Mouse (Mus musculus) kidney, postnatal 4 days (tissue): ENCODE results near the gene Eif4b.

Source experiments
- DNase-seq, 2 experiments: peaks; one replicate each; pipeline ENCODE4 v3.0.0; 2021; ENCODE audit warnings: mixed read lengths in 2 of 2

Eif4b gene

DNA sequence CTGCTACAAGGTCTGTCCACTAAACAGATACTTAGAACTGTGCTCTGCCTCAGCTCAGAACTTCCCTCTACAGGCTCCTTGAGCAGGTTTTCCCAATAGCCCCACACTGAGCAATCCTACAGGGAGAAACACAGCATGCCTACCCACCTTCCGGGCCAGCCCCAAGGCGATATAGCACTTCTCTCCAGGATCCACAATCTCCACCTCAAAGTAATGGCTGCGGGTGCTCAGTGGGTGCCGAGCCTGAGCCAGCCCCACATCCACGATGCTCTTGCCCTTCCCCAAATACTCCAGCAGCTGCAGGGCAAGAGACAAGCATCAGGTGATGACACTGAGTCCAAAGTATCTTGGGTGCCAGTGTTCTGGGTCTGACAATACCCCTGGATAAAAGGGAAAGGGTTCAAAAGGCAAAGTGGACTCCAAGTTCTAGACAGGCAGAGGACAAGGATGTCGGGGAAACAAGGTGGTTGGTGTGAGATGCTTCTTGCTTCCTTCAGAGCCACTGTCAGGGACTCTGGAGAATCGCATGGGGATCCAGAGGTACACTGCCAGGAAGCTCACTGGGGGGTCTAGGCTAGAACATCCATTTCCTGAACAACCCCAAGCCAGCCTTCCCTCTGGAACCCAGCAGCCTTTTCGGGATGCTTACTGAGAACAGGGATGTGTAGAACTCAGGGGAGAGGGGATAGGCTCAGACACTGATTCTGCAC, 45.7 kb downstream of the Eif4b start:
- no peak for DNase-seq

DNA sequence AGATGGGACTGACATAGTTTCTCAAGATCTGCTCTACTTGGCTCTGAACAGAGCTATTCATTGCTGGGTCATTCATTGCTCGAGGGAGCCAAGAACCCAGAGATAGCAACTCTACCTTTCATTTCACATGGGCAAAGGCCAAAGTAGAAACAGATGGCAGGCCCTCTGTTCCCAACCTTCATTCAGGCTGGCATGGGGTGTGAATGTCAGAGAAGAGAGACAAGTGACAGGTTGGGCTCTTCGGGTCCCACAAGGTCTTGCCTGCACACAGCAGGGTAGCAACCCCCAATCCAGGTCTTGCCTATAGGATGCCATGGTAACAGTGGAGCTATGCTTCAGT, 46.2 kb downstream of the Eif4b start:
- DNase-seq = no peak

DNA sequence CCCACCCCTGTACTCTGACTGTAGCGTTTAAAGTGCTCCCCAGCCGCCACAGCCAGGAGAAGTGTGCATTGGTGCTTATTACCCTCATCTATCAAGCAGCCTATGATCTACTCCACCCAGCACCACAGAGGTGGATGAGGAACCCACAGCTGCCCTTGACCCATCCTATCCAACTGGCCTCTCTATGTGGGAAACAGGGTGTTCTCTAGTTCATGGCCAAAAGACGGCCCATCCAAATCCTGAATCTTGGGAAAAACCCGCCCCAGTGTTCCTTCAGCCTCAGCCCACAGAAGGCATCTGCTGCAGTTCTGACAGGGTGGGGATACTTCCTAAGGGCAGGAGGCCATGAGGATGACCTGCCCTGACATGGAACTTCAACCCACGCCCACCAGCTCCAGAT, 47.0 kb downstream of the Eif4b start:
- DNase-seq = no peak

DNA sequence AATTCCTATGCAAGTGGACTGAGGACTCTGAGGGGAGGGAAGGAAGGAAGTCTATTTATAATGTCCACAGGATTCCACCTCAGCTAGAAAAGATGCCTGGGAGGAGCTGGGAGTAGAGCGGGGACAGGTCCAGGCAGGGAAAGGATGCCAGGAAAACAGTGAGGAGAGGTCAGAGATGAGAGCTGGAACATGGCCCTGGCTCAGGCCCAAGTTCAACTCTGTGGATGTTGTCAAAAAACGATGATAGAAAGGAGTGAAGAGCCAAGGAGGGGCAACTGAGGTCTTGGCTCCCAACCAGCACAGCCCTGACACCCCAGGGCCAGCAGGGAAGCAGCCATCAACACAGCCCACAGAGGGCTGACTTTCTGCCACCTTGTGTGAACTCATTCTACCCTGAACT, 52.7 kb downstream of the Eif4b start:
- peak; percentile 60 to 67 for DNase-seq

DNA sequence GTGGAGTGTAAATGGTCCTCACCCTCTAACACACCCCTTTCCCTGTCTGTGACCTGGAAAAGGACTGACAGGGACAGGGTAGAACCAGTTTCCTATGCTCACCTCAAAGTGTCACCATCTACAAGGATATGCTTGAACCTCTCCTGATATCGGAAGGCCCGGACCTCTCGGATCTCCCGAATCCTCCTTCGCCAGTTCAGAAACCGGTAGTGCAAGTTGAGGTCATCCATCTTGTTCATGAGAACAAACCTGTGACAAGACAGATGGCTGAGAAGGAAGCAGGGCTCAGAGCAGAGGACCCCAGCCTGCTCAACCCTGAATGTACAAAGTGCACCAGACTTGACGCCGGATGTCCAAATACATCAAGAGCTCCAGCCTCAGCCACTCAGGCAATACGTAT, 59.7 kb downstream of the Eif4b start:
- DNase-seq = no peak

DNA sequence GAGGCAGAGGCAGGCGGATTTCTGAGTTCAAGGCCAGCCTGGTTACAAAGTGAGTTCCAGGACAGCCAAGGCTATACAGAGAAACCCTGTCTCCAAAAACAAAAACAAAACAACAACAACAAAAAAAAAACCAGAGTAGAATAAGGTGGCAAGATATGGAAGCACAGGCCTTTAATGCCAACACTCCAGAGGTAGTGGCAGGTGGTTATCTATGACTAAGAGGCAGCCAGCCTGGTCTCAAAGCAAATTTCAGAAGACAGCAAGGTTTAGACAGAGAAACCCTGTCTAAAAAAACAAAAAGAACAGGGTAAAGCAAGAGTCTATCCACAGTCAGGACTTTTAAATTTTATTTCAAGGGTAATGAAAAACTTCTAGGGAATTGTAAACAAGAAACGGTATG, 61.1 kb downstream of the Eif4b start:
- no peak for DNase-seq

DNA sequence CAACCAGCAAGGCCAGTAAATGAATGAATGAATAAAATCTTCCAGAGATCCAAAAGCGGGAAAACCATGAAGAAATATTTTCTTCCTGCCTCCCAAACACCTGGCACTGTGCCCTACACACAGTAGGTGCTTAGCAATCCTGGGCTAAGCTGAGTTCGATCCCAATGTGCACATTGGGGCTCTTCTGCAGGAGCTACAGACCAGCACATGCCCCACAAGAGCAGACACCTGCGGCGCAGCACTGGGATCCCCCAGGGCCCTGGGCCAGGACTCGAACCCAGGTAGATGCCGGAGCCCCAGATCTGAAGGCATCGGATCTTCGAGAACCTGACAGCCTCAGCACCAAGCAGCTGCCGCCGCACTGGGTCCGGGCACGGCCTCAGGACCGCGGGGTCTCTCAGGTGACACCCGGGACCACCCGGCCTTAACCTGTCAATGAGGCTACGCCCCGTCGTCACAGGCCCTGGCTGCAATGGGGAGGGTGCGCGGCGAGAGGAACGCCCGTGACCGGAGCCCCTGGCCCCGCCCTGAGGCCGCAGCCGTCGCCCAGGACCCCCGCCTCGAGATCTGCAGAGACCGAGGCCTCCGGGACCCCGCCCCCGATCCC, 62.1 kb downstream of the Eif4b start:
- peak in 1 of 2 experiments; percentile 43 for DNase-seq

DNA sequence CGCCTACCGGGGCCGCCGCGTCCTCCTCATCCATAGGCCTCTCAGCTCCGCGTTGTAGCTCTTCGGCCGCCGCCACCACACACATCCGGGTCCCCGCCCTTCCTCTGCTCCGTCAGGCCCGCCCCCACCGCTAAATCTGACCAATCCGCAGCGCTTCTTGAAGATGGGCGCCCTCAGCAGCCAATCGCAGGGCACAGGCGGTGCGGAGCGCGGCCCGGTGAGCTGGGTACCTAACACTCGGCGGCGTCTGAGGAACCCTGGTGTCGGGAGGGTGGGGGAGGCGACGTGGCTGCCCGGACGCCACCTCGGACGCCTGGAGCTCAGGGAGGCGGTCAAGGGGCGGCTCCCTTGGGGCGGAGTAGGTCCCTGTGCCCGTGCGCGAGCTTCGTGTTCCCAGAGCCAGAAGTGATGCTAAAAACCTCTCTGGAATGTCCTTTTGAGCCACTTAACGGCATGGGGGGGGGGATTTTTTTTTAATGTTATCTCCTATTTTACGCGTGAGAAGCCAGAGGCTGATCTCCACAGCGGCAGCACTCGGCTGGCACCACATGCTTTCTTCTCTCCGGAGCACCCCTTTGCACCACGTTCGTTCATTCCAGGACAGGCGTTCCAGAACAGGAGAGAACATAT, 62.7 kb downstream of the Eif4b start, which contains the start of gene Spryd3:
Gene Spryd3 (minus strand): TSS at position 106 of the 630 bp plus-strand sequence.
- DNase-seq = peak; percentile 96 to 97

DNA sequence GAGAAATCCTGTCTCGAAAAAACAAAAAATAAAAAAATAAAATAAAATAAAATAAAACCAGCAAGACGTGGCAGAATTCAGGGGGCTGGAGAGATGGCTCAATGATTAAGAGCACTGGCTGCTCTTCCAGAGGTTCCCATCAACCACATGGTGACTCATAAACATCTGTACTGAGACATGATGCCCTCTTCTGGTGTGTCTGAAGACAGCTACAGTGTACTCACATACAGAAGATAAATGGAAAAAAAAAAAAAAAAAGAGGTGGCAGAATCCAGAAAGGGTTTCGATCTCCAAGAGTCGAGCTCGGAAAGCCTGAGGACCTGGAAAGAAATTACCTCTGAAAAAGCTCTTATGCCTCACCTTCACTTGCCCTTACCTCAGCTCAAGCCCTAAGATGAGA, 67.5 kb downstream of the Eif4b start:
- no peak for DNase-seq

DNA sequence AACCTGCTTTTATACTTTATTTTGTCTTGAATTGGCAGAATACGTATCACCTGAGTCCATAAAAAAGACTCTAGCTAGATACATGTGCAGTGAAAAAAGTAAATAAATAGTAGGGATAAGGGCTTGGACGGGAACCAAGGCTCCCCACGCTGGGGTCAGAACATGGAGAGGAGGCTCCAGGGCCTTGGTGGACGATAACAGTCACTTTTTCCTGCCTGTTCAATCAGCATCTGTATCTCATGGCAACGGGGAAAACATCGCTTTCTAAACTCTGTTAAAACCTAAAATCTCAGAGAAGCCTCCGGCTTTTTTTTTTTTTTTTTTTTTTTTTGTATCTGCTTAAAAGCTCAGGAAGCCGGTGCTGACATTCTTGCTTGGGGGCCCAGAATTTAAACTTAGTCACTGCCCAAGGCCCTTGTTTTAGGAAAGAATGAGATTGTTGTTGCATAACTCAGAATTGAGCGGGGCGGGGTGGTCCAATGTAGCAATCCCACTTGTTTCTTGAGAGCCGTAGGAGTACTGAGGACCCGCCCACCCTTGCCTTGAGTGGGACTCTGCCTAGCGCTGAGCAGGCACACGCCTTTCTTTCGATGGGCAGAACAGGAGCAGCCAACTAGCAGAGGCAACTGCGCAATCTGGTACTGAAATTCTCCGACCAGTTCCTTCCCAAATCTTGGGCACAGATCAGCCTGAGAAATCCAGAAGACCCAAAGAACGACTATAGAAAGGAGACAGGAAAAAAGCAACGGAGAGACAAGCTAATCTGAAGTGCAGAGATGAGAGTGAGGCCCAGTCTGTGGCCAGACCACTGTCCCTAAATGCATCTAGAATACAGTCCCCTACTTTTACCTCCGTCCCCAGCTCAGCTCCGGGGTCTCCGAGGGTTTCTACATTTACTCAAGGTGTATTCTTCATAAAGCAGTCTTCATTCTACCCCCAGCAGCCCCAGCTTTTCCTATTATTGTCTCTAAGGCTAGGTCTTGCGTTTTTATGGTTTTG, 69.6 kb downstream of the Eif4b start:
- peak; percentile 37 to 60 for DNase-seq

DNA sequence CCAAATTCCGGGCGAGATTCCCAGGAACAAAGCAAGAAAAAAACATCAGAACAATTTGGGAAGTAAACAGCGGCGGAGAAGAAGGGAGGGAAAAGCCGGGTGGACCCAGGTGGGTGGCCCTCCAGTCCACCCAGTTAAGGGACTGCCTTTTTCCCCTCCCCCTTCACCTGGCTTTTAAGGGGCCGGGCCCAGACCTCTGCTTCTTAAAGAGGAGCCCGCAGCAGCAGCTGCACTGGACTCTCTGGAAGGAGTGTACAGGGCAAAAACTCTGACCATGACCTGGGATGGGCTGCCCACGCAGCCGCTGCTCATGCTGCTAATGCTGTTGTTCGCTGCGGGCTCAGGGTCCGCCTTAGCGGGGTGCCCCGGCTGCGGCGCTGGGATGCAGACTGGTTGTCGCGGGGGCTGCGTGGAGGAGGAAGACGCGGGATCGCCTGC, 70.7 kb downstream of the Eif4b start, which contains the start of gene Igfbp6:
Gene Igfbp6 (plus strand): TSS at position 89 of the 438 bp plus-strand sequence.
- DNase-seq = peak; percentile 47 to 60

DNA sequence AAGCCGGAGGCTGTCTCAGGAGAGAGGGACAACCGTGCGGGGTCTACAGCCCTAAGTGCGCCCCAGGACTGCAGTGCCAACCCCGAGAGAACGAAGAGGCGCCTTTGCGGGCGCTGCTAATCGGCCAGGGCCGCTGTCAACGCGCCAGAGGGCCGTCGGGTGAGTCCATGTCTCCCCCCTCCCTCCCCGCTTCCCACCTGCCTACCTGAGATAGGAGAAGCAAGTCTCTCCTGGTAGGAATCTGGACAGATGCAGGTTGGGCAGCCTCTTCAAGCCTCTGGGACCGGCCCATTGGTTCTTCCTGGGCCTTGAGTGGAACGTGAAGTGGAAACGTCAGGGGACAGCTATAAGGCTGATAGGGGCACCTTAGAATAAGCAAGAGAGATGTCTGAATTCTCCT, 71.2 kb downstream of the Eif4b start:
- no peak for DNase-seq

DNA sequence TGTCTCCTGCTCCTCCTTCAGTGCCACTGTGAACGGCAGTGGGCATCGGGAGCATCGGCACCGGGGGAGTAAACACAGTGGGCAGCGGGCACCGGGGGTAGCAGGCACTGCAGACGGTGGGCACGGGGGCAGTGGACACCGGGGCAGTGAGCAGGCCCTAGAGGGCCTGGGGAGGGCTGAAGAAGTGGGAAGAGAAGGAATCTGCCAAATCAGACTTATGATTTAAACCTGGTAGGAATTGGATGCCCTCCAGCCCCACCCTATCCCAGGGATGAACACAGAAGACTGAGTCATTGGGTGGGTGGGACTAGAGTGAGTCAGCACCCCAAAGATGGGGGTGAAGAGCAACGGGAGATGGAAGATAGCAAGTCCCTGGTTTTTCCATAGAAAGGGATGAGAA, 71.8 kb downstream of the Eif4b start:
- DNase-seq = no peak

DNA sequence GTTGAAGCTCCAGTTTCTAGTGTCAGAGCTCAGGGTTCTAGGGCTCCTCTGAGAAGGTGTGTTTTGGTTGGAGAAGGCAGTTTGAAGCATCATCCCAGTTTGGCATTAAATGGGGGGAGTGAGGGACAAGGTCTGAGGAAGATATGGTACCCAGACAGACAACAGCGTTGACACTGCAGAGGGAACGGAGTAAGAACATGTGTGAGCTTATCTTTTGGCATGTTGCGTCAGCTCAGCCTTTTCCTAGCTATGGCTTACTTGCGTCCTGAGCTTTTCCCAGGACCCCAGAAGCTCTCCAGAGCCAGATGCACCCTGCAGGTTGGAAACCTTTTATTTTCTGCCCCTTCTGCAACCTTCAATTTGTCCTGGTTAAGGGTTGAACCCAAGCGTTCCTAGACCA, 72.5 kb downstream of the Eif4b start:
- DNase-seq = no peak
